Mouse (Mus musculus) liver, embryonic 13.5 days (tissue): ENCODE data around the gene Pcx. TPM values are rescaled to one million over a fixed set of nuclear protein-coding genes. Genes with fewer than 3 reads are reported as not detected.

ENCODE experiments used
- ATAC-seq: fragments of 200-750 bp; cut with Nextera tagmentation; 2 replicates; pipeline ENCODE4 v1.8.0; 2017; ENCODE audit warnings: low read depth, mild to moderate bottlenecking, moderate number of reproducible peaks, moderate library complexity
- DNase-seq: peaks from one replicate; pipeline ENCODE4 v3.0.0; 2022
- H3K27ac ChIP-seq: fragments of 300-500 bp; sonication (generic); 2 replicates; pipeline ENCODE4 v1.5.1; 2015; ENCODE audit warnings: moderate library complexity, mild to moderate bottlenecking, inconsistent platforms
- H3K27me3 ChIP-seq: fragments of 300-500 bp; sonication (generic); 2 replicates; pipeline ENCODE4 v1.6.1; 2015; ENCODE audit warnings: mild to moderate bottlenecking, inconsistent platforms
- H3K36me3 ChIP-seq: fragments of 300-500 bp; sonication (generic); 2 replicates; pipeline ENCODE4 v1.6.1; 2015; ENCODE audit warnings: mild to moderate bottlenecking, inconsistent platforms
- H3K4me1 ChIP-seq: fragments of 300-500 bp; sonication (generic); replicated peaks from 2 replicates; pipeline ENCODE4 v1.6.1; 2015; ENCODE audit warnings: inconsistent platforms
- H3K4me2 ChIP-seq: fragments of 300-500 bp; sonication (generic); 2 replicates; pipeline ENCODE4 v1.6.1; 2015; ENCODE audit warnings: inconsistent platforms, mild to moderate bottlenecking, moderate library complexity
- H3K4me3 ChIP-seq: fragments of 300-500 bp; sonication (generic); replicated peaks from 2 replicates; pipeline ENCODE4 v1.5.1; 2015; ENCODE audit warnings: mild to moderate bottlenecking, inconsistent platforms
- H3K9ac ChIP-seq: fragments of 300-500 bp; sonication (generic); 2 replicates; pipeline ENCODE4 v1.6.1; 2015; ENCODE audit warnings: mild to moderate bottlenecking, inconsistent platforms
- H3K9me3 ChIP-seq: fragments of 300-500 bp; sonication (generic); replicated peaks from 2 replicates; pipeline ENCODE4 v1.6.1; 2016; ENCODE audit warnings: inconsistent platforms
- WGBS: fragments of 180-500 bp; shearing (Covaris S2); methylation state at CpG from one replicate; pipeline ENCODE4 v1.1.7; 2015; ENCODE audit not compliant: insufficient replicate concordance; 5-methylcytosine and 5-hydroxymethylcytosine counted together
- polyA plus RNA-seq: library from polyadenylated mRNA; unstranded; fragments of >200 nt; fragmentation: Nextera tagmentation; extraction: Ambion mirVana; gene quantifications from 2 replicates; pipeline ENCODE4 v1.2.1, GENCODE M21; 2015

Gene Pcx
- polyA plus RNA-seq, 1 experiment from 2014 or later = 31.4 TPM

DNA sequence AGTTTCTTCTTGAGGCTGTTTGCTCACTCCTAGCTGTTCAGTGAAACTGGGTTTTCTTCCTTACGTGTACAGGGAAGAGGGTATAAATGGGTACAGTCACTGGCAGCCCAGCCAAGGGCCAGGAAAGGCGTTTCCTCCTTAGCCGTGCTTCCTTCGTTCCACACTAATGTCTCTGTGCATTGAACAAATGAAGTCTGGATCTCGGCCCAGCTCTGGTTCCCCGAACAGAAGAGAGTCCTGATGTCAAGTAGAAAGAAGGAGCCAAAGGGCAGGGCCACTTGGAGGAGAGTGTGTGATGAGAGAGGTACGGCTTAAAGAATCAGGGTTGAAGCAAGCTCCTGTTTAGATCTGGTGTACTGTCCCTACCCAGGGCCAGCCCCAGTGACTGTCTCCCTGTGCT lies 44.8 kb downstream of the Pcx start:
- Histone ChIP-seq H3K4me1 (peaks cover 86% of the 10 kb centered on the region), H3K9me3 (no peaks in the 10 kb centered on the region), H3K4me3 (no peak overlapping the region), H3K36me3 (no peaks in the 10 kb centered on the region), H3K27ac (peak overlapping the region; percentile 100), H3K9ac (peak overlapping the region; percentile 66), H3K4me2 (no peak overlapping the region), H3K27me3 (no peaks in the 10 kb centered on the region)
- no peak for ATAC-seq
- WGBS = 80% methylated on average over 7 of the region's 7 CpGs
- no peak for DNase-seq

DNA sequence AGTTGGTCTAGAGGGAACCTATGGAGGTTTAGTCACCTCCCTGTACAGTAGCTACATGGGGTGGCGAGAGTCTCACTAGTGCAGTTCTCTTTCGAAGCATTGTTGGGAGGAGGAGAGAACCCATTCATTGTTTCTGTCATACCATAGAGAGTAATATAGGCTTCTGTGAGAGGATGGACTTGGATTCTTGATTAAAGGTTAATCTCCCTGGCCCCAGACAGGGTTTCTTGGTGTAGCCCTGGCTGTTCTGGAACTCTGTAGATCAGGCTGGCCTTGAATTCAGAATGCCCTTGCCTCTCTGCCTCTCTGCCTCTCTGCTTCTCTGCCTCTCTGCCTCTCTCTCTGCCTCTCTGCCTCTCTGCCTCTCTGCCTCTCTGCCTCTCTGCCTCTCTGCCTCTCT lies 46.5 kb downstream of the Pcx start:
- WGBS = 95% methylated on average over 2 of the region's 2 CpGs
- Histone ChIP-seq H3K9ac (peak overlapping the region; percentile 81), H3K27ac (peak overlapping the region; percentile 100)

GRCm38 (mm10) chr19:4557796-4558569 lies 47.7 kb downstream of the Pcx start:
- Histone ChIP-seq H3K36me3 (no peaks in the 10 kb centered on the region), H3K9ac (peak overlapping the region; percentile 81), H3K27me3 (no peaks in the 10 kb centered on the region), H3K27ac (peak overlapping the region; percentile 100), H3K4me1 (peaks cover 99% of the 10 kb centered on the region), H3K9me3 (no peaks in the 10 kb centered on the region), H3K4me2 (peak overlapping the region; percentile 72), H3K4me3 (peak overlapping the region; percentile 52)
- WGBS = 48% methylated on average over 8 of the region's 8 CpGs
- ATAC-seq = peak; percentile 86
- DNase-seq = no peak

More for the DNA sequence above, 46.5 kb downstream of the Pcx start:
- Histone ChIP-seq H3K4me3 (no peak overlapping the region), H3K36me3 (no peaks in the 10 kb centered on the region), H3K27me3 (no peaks in the 10 kb centered on the region), H3K9me3 (no peaks in the 10 kb centered on the region), H3K4me2 (no peak overlapping the region), H3K4me1 (peaks cover 99% of the 10 kb centered on the region)
- ATAC-seq (no peak), DNase-seq (no peak)

- Histone ChIP-seq H3K9me3 (no peaks in the 10 kb centered on the region), H3K4me1 (peaks cover 100% of the 10 kb centered on the region), H3K36me3 (no peaks in the 10 kb centered on the region), H3K4me3 (peak overlapping the region; percentile 52), H3K27me3 (no peaks in the 10 kb centered on the region), H3K9ac (peak overlapping the region; percentile 81), H3K27ac (peak overlapping the region; percentile 100), H3K4me2 (peak overlapping the region; percentile 72)
- DNase-seq = peak; percentile 91
- ATAC-seq = peak; percentile 97
- WGBS = 17% methylated on average over 3 of the region's 3 CpGs
Measured at GRCm38 (mm10) chr19:4558570-4558955, 48.3 kb downstream of the Pcx start.

DNA sequence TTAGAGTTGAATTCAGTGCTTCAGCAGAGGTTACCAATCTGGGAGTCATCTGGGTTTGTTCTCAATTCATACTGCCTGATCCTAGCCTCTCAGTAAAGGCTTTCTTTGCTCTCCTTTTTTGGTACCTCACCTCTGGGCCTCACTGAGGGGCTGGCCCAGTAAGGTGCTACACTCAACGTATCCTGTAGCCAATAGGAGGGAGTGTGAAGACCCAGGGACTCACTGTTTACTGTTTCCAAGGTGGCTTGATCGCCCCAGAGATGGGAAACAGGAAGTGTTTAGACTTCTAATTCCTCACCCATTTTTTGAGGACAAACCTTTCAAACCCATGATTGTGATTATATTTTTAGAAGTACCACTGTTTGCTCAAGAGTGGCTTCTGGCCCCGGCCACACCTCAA lies 48.7 kb downstream of the Pcx start:
- no peak for DNase-seq
- Histone ChIP-seq H3K27me3 (no peaks in the 10 kb centered on the region), H3K4me3 (peak overlapping the region; percentile 52), H3K9ac (peak overlapping the region; percentile 81), H3K9me3 (no peaks in the 10 kb centered on the region), H3K27ac (peak overlapping the region; percentile 100), H3K4me2 (peak overlapping the region; percentile 72), H3K36me3 (no peaks in the 10 kb centered on the region), H3K4me1 (peaks cover 100% of the 10 kb centered on the region)
- WGBS = 24% methylated on average over 3 of the region's 3 CpGs
- peak; percentile 65 for ATAC-seq

- Histone ChIP-seq H3K4me1 (peaks cover 100% of the 10 kb centered on the region), H3K9me3 (no peaks in the 10 kb centered on the region), H3K27me3 (no peaks in the 10 kb centered on the region), H3K4me3 (peak overlapping the region; percentile 52), H3K9ac (peak overlapping the region; percentile 81), H3K4me2 (peak overlapping the region; percentile 72), H3K36me3 (no peaks in the 10 kb centered on the region), H3K27ac (peak overlapping the region; percentile 100)
- ATAC-seq (no peak), DNase-seq (no peak)
- WGBS = 74% methylated on average over 2 of the region's 2 CpGs
Measured at GRCm38 (mm10) chr19:4559588-4559987, 49.3 kb downstream of the Pcx start.

DNA sequence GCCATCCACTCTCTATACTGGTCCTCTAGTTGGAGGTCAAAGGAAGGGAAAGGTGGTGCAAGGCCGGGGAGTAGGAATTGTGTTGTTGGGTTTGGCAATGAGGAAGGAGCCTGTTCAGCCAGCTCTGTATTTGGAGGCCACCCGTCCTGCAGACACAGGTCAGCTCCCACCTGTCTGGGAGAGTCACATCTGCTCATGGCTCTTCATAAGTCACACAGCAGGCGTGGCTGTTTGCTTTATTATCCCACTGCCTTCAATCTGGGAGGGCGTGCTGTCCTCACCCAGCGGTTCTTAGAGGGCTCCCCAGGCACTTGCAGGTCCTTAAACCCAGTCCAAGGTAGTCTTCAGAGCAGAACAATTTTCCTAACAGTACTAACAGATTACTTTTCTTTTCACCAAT lies 49.9 kb downstream of the Pcx start:
- ATAC-seq = no peak
- H3K4me3 ChIP-seq = peak overlapping the region; percentile 52; the same call in 1 of the 2 replicates
- H3K9me3 ChIP-seq = no peaks in the 10 kb centered on the region
- no peaks in the 10 kb centered on the region for H3K36me3 ChIP-seq
- H3K27ac ChIP-seq = peak overlapping the region; percentile 100
- H3K4me1 ChIP-seq = peaks cover 100% of the 10 kb centered on the region
- 59% methylated on average over 5 of the region's 5 CpGs for WGBS
- H3K9ac ChIP-seq = peak overlapping the region; percentile 81
- no peak for DNase-seq
- peak overlapping the region; percentile 72 for H3K4me2 ChIP-seq
- H3K27me3 ChIP-seq = no peaks in the 10 kb centered on the region

- H3K4me3 ChIP-seq = no peak overlapping the region
- no peaks in the 10 kb centered on the region for H3K27me3 ChIP-seq
- no peaks in the 10 kb centered on the region for H3K9me3 ChIP-seq
- H3K36me3 ChIP-seq = no peaks in the 10 kb centered on the region
- H3K9ac ChIP-seq = peak overlapping the region; percentile 69
- peaks cover 100% of the 10 kb centered on the region for H3K4me1 ChIP-seq
- H3K27ac ChIP-seq = peak overlapping the region; percentile 98
- H3K4me2 ChIP-seq = 0 out of 2 replicates have a peak overlapping the region, but pooled peaks have one; percentile 9
- DNase-seq (no peak), ATAC-seq (peak; percentile 53)
- WGBS = 83% methylated on average over 5 of the region's 5 CpGs
Measured at GRCm38 (mm10) chr19:4565678-4566077, 55.4 kb downstream of the Pcx start.

GRCm38 (mm10) chr19:4566880-4567279 lies 56.6 kb downstream of the Pcx start:
- ATAC-seq = peak; percentile 76
- 49% methylated on average over 2 of the region's 2 CpGs for WGBS

GRCm38 (mm10) chr19:4567665-4568064 lies 57.4 kb downstream of the Pcx start:
- ATAC-seq (no peak), DNase-seq (no peak)
- no peaks in the 10 kb centered on the region for H3K27me3 ChIP-seq
- peak overlapping the region; percentile 69 for H3K9ac ChIP-seq
- peaks cover 94% of the 10 kb centered on the region for H3K4me1 ChIP-seq
- H3K4me3 ChIP-seq = no peak overlapping the region
- peak overlapping the region; percentile 98 for H3K27ac ChIP-seq
- 0 out of 2 replicates have a peak overlapping the region, but pooled peaks have one; percentile 8 for H3K4me2 ChIP-seq
- WGBS = 43% methylated on average over 2 of the region's 2 CpGs
- H3K9me3 ChIP-seq = no peaks in the 10 kb centered on the region
- H3K36me3 ChIP-seq = no peaks in the 10 kb centered on the region

More at GRCm38 (mm10) chr19:4566880-4567279, 56.6 kb downstream of the Pcx start:
- Histone ChIP-seq H3K4me3 (no peak overlapping the region), H3K4me1 (peaks cover 99% of the 10 kb centered on the region), H3K9me3 (no peaks in the 10 kb centered on the region), H3K9ac (peak overlapping the region; percentile 69), H3K36me3 (no peaks in the 10 kb centered on the region), H3K27me3 (no peaks in the 10 kb centered on the region), H3K27ac (peak overlapping the region; percentile 98), H3K4me2 (peak overlapping the region; percentile 8; the same call in 1 of the 2 replicates)
- peak; percentile 55 for DNase-seq

DNA sequence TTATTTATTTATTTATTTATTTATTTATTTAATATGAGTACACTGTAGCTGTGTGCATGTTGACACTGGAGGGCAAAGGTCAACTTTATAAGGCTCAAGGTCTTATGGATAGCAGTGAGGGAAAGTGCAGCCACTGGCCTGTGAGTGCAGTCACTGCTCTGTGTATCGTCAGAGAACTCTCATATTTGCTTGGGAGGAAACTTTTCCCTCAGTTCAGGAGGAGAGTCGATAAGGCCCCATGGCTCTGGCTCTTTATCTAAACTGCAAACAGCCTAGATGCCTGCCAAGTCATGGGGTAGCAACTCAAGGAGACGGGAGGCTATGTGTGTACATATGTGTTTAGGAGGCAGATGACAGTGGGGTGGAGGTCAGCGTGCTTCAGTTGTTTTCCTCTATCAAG lies 58.6 kb downstream of the Pcx start:
- H3K27me3 ChIP-seq = no peaks in the 10 kb centered on the region
- WGBS = 15% methylated on average over 4 of the region's 4 CpGs
- H3K36me3 ChIP-seq = no peaks in the 10 kb centered on the region
- H3K4me3 ChIP-seq = 0 out of 2 replicates have a peak overlapping the region, but pooled peaks have one; percentile 9
- peak overlapping the region; percentile 50 for H3K4me2 ChIP-seq
- peak overlapping the region; percentile 71 for H3K9ac ChIP-seq
- H3K27ac ChIP-seq = peak overlapping the region; percentile 98
- peak; percentile 74 for DNase-seq
- peaks cover 91% of the 10 kb centered on the region for H3K4me1 ChIP-seq
- peak; percentile 92 for ATAC-seq
- no peaks in the 10 kb centered on the region for H3K9me3 ChIP-seq
